Mouse (Mus musculus) heart, adult 8-10 months (tissue): ENCODE results near the gene Tmem123. TPM values are rescaled to one million over a fixed set of nuclear protein-coding genes. Genes with fewer than 3 reads are reported as not detected.

ENCODE experiments used
- DNase-seq: peaks from one replicate; pipeline ENCODE4 v3.0.0; 2022; ENCODE audit warnings: low spot score
- total RNA-seq, 4 experiments: library from RNA; stranded (reverse); gene quantifications; 2 replicates each; pipeline ENCODE4 v1.2.4; 2022

The Tmem123 gene
- total RNA-seq, 4 experiments from 2014 or later, result 37.9 to 41.2 (median 38.4) TPM

- DNase-seq, result no peak
Measured at GRCm38 (mm10) chr9:7775011-7775410, 11.2 kb downstream of the Tmem123 start.

GRCm38 (mm10) chr9:7775986-7776385, 12.1 kb downstream of the Tmem123 start:
- no peak for DNase-seq

DNA sequence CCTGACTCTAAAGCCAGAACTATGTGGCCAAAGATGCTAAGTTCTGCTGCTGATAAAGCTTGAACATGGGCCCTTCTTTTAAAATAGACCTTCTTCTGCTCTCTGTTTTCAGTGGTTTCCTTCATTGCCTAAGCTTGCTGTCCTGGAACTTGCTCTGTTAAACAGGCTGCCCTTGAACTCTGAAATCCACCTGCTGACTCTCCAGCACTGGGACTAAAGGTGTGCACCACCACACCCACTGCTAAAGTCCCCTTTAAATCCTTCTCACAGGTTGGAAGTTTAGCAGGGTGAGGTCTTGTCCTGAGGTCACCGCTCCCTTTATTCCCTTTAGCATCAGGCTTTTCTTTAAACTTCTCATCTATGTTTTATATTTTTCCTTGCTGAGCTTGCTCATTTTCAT, 13.1 kb downstream of the Tmem123 start:
- no peak for DNase-seq

GRCm38 (mm10) chr9:7777652-7778051, 13.8 kb downstream of the Tmem123 start:
- no peak for DNase-seq

DNA sequence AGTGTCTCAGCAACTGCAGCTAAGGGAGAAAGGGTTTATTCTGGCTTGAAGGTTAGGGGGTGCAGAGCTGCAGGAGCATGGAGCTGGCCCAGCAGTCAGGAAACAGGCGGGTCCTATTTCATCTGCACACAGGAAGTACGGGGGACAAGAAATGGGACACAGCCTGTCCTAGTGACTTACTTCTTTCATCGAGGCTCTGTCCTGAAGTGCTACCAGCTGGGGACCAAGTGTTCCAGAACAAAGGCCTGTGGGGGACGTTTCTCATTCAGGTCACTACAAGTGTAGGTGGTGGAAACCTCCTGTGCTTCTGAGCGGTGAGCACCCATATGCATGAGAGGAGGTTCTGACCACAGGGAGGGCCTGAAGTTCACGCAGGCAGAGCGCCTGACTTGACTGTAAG, 14.9 kb downstream of the Tmem123 start:
- no peak for DNase-seq

GRCm38 (mm10) chr9:7779786-7780185, 15.9 kb downstream of the Tmem123 start:
- no peak for DNase-seq

GRCm38 (mm10) chr9:7780250-7781150, 16.7 kb downstream of the Tmem123 start:
- DNase-seq, result no peak

GRCm38 (mm10) chr9:7783823-7784614, 20.2 kb downstream of the Tmem123 start:
- DNase-seq, result no peak

GRCm38 (mm10) chr9:7784615-7785012, 20.8 kb downstream of the Tmem123 start:
- DNase-seq, result no peak

- no peak for DNase-seq
Measured at GRCm38 (mm10) chr9:7785396-7785795, 21.6 kb downstream of the Tmem123 start.

DNA sequence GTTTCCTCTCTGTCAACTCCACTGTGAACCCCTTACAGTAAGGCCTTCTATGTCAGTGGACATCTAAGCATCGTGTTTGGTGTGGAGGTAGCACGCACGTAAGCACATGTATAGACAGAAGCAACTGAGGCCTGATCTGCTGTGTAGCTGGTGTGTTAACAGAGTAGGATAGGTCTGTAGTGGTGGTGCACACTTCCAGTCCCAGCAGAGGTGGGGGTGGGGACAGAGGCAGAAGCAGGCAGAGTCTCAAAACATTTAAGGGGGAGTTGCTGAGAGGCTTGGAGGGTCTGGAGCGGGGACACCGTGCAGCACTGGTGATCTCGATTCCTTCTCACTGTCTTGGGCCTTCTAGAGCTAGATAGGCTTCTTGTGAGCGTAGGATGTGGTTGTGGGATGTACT, 22.2 kb downstream of the Tmem123 start:
- DNase-seq, result no peak

GRCm38 (mm10) chr9:7788411-7788810, 24.6 kb downstream of the Tmem123 start:
- DNase-seq, result no peak

- no peak for DNase-seq
Measured at GRCm38 (mm10) chr9:7789764-7790575, 26.1 kb downstream of the Tmem123 start.

- DNase-seq, result no peak
Measured at GRCm38 (mm10) chr9:7790580-7791084, 26.8 kb downstream of the Tmem123 start.

DNA sequence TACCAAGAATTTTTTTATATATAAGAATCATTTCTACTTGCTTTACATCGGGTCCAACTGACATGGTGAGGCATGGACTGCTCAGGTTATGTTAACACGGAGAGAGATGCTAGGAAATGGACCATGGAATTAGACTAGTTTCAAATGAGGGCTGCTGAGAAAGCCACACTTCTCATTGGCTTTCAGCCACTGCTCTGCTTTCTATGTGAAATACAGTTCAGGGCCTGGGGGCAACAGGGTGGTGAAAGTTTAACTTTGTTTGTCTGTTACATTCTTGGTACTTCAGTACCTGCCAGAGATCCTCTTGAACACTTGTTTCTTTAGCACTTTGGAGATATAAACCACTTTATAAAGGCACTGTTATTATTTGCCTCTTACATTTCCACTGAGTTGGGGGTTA, 29.7 kb downstream of the Tmem123 start:
- no peak for DNase-seq

DNA sequence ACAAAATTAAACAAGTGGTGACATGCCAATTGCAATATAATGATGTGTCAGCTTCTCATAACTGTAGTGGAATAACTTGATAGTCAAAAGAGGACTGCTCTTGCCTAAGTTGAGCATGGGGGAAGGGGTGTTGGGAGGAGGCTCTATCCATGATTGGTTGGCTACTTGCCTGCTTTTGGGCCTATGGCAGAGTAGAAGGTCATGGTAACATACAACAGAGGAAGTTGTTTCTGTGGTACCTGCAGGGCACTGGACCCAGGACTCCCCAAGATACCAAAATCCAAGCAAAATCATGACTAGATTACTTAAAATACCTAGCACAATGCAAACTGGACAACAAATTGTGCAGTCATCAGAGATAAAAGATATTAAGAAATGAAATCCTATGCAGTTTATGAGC, 31.7 kb downstream of the Tmem123 start:
- no peak for DNase-seq

DNA sequence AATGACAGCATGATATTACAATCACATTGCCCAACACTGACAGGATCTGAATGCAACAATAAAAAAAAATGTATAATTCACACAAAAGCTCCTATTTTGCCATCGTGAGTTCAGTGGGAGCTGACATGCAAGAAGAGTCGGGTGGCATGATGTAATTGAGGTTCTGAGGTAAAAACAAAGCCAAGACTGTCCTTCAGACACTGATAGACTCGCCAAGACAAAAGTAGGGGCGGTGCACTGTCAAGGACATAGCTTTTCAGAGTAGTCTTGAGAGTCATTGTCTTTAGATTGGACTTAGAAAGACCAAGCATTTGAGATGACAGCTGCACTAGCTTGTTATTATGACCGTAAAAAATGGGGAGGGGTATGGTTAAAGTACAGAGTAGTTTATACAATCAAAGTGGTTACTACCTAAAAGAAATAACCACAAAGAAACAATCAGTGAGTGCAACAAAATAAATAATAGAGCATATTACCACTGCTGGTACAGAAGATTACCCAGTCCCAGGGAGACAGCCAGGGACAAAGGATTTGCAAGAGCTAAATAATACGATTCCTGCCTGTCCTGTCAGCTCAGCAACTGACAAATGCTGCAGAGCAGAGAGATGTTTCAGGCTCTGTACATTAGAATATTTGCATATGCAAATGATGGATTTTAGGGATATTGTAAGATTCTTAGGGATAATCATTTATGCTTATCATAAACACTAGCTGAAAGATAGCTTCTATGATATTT, 32.5 kb downstream of the Tmem123 start:
- no peak for DNase-seq

GRCm38 (mm10) chr9:7797542-7797941, 33.7 kb downstream of the Tmem123 start:
- DNase-seq, result no peak

DNA sequence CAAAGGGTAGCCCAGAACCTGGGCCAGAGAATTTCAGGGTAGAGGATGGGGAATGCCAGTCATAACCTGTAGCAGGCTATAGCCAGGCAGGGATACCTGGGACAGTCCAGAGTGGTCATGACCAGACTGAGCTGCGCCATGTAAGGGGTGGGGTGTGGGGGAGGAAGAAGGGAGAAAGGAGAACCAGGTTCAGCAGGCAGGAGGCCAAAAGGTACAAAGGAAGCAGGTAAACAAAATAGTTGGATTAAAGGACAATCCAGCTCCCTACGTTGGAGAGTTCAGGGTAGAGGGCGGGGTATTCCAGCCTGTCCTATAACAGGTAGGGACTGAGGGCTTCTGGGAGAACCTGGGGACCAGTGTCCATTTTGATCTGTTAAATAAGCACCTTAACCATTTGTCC, 34.7 kb downstream of the Tmem123 start:
- no peak for DNase-seq

- no peak for DNase-seq
Measured at GRCm38 (mm10) chr9:7805101-7805506, 41.3 kb downstream of the Tmem123 start.

DNA sequence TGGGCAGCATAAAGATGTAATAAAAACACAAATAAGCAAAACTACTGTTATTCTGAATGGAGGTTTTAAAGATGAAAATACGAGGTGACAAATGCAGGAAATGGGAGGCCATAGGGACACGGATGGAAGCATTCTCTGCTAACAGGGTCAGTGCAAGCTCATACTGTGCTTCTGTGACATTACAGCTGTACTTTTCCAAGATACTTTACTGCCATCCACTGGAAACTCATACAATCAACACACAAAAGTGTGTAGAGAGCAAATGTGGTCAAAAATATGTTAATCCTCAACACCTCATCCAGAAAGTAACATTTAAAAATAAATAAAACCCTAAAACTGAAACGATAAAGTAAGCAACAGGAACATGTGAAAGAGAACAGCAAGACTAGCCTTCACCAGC, 58.9 kb downstream of the Tmem123 start:
- no peak for DNase-seq
